Mouse (Mus musculus) limb, embryonic 15.5 days (tissue): ENCODE measurements around the gene Mcrip1. TPM values are rescaled to one million over a fixed set of nuclear protein-coding genes. Genes with fewer than 3 reads are reported as not detected.
A peak's percentile ranks its signal among the peaks of the same experiment; 100 is the strongest.

ENCODE experiments used
- ATAC-seq: fragments of 200-750 bp; cut with Nextera tagmentation; 2 replicates; pipeline ENCODE4 v1.8.0; 2017; ENCODE audit warnings: low read depth, moderate TSS enrichment; ENCODE audit not compliant: insufficient number of reproducible peaks, low FRiP score, low TSS enrichment
- H3K27ac ChIP-seq: fragments of 300-500 bp; sonication (generic); 2 replicates; pipeline ENCODE4 v1.5.1; 2015; ENCODE audit warnings: moderate library complexity, mild to moderate bottlenecking, inconsistent platforms
- H3K27me3 ChIP-seq: fragments of 300-500 bp; sonication (generic); 2 replicates; pipeline ENCODE4 v1.6.1; 2015; ENCODE audit warnings: inconsistent platforms
- H3K36me3 ChIP-seq: fragments of 300-500 bp; sonication (generic); 2 replicates; pipeline ENCODE4 v1.6.1; 2015; ENCODE audit warnings: inconsistent platforms
- H3K4me1 ChIP-seq: fragments of 300-500 bp; sonication (generic); 2 replicates; pipeline ENCODE4 v1.6.1; 2015; ENCODE audit warnings: inconsistent platforms
- H3K4me2 ChIP-seq: fragments of 300-500 bp; sonication (generic); 2 replicates; pipeline ENCODE4 v1.6.1; 2015; ENCODE audit warnings: mild to moderate bottlenecking, inconsistent platforms
- H3K4me3 ChIP-seq: fragments of 300-500 bp; sonication (generic); 2 replicates; pipeline ENCODE4 v1.5.1; 2015; ENCODE audit warnings: mild to moderate bottlenecking, inconsistent platforms
- H3K9ac ChIP-seq: fragments of 300-500 bp; sonication (generic); 2 replicates; pipeline ENCODE4 v1.6.1; 2015; ENCODE audit warnings: inconsistent platforms
- H3K9me3 ChIP-seq: fragments of 300-500 bp; sonication (generic); 2 replicates; pipeline ENCODE4 v1.6.1; 2016; ENCODE audit warnings: inconsistent platforms
- WGBS: fragments of 180-500 bp; shearing (Covaris S2); methylation state at CpG from one replicate; pipeline ENCODE4 v1.1.7; 2015; 5-methylcytosine and 5-hydroxymethylcytosine counted together
- polyA plus RNA-seq: library from polyadenylated mRNA; unstranded; fragments of >200 nt; fragmentation: Nextera tagmentation; extraction: Ambion mirVana; gene quantifications from 2 replicates; pipeline ENCODE4 v1.2.1, GENCODE M21; 2015

Gene Mcrip1
- polyA plus RNA-seq, 1 experiment from 2014 or later, result 239 TPM

DNA sequence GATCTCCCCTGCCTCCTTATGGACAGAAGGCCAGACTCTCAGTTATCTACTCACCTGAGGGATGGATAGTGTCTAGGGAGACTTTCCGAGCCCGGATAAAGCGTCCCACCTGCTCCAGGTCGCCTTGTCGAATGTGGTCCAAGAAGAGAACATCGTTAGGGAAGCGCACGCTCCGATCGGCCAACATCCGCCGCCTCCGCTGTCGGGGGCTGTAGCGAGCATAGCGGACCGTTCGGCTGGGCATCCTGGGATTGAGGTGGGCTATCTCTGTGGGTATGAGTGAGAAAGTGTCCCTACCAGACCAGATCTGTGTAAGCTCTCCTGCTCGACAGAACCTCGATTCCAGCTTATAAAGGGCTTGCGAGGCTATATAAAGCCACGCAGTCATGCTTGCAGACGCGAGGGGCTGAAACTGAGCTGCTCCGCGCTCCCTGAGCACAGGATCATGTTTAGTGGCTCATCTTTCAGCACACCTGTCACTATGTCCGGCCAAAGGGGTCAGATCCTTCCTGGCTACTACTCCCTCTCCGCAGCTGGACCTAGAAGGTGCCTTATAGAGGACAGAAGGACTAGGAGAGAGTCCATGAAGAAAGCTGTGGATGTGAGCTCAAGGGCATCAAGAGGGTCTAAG is 1.4 kb upstream of the Mcrip1 start, which contains the start of gene Ppp1r27:
Gene Ppp1r27, minus strand, starts transcription at position 323 of the 631 bp plus-strand sequence.
- Histone ChIP-seq H3K4me1 (peaks cover 25% of the 10 kb centered on the region), H3K36me3 (0 out of 2 replicates have a peak, but pooled peaks cover 4% of the 10 kb centered on the region), H3K27me3 (no peaks in the 10 kb centered on the region), H3K9ac (peak within 1 kb of the TSS; percentile 92), H3K9me3 (no peaks in the 10 kb centered on the region), H3K4me3 (peak within 1 kb of the TSS; percentile 89), H3K27ac (peak within 1 kb of the TSS; percentile 94), H3K4me2 (peak within 1 kb of the TSS; percentile 81)
- ATAC-seq, result no peak
- WGBS, result 92% methylated on average over 28 of the region's 28 CpGs

GRCm38 (mm10) chr11:120549986-120550809 is 671 bp upstream of the Mcrip1 start:
- Histone ChIP-seq H3K27me3 (no peaks in the 10 kb centered on the region), H3K9ac (peak overlapping the region; percentile 92), H3K4me3 (peak overlapping the region; percentile 89), H3K4me2 (peak overlapping the region; percentile 81), H3K27ac (peak overlapping the region; percentile 94), H3K36me3 (peaks cover 11% of the 10 kb centered on the region), H3K9me3 (no peaks in the 10 kb centered on the region), H3K4me1 (peaks cover 25% of the 10 kb centered on the region)
- no peak for ATAC-seq
- WGBS, result 62% methylated on average over 11 of the region's 11 CpGs

- no peak for ATAC-seq
- Histone ChIP-seq H3K4me1 (peaks cover 25% of the 10 kb centered on the region), H3K36me3 (peaks cover 25% of the 10 kb centered on the region), H3K9ac (peak overlapping the region; percentile 92), H3K9me3 (no peaks in the 10 kb centered on the region), H3K27me3 (no peaks in the 10 kb centered on the region), H3K4me3 (peak overlapping the region; percentile 89), H3K27ac (peak overlapping the region; percentile 94), H3K4me2 (peak overlapping the region; percentile 81)
- WGBS, result 18% methylated on average over 7 of the region's 7 CpGs
Observed at GRCm38 (mm10) chr11:120548786-120549167, 750 bp downstream of the Mcrip1 start.

DNA sequence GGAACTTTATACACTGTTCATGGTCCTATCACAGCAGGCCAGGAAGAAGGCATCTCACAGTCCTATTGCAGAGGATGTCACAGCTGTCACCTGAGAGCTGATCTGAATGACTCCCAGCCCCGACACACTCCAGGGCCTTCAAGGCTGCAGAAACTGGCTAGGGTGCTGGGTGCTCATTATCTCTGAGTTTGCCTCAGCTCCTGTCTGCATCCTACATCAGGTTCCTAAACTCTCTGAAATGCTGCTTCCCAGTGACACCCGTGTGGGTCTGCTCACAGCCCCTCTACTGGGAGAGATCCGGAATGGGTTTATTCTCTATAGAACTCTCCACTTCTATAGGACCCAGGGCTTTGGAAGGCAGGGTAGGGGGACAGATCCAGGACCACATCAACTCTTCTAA is 1.3 kb downstream of the Mcrip1 start:
- Histone ChIP-seq H3K9ac (peak overlapping the region; percentile 92; the same call in 1 of the 2 replicates), H3K9me3 (no peaks in the 10 kb centered on the region), H3K36me3 (peaks cover 31% of the 10 kb centered on the region), H3K27me3 (no peaks in the 10 kb centered on the region), H3K4me2 (peak overlapping the region; percentile 81), H3K27ac (peak overlapping the region; percentile 94), H3K4me3 (peak overlapping the region; percentile 89), H3K4me1 (peaks cover 25% of the 10 kb centered on the region)
- WGBS, result 78% methylated on average over 3 of the region's 3 CpGs
- ATAC-seq, result no peak

DNA sequence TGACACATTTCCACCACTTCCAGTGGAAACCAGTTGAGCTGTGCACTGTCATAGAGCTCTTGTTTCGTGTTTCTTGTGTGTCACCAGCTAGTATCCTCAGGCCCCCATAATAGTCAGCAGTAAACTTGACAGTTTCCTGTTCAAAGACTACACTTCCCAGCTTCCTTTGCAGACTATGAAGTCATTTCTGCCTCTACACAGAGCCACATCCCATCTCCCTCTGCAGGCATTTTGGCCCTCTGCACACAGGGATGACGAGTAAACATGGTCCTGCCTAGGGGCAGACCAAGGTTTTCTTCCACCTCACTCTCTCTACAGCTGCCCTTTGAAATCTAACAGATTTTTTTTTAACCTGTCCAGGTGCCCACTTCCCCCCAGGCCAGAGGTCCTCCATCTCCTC is 2.1 kb downstream of the Mcrip1 start:
- no peak overlapping the region for H3K4me2 ChIP-seq
- WGBS, result 57% methylated on average over 2 of the region's 2 CpGs

GRCm38 (mm10) chr11:120545964-120546363 is 3.6 kb downstream of the Mcrip1 start:
- Histone ChIP-seq H3K4me2 (no peak overlapping the region), H3K27me3 (no peaks in the 10 kb centered on the region), H3K4me1 (peaks cover 25% of the 10 kb centered on the region), H3K9me3 (no peaks in the 10 kb centered on the region), H3K36me3 (peaks cover 45% of the 10 kb centered on the region), H3K9ac (no peak overlapping the region), H3K27ac (no peak overlapping the region), H3K4me3 (no peak overlapping the region)
- ATAC-seq, result no peak
- 90% methylated on average over 3 of the region's 3 CpGs for WGBS

More for the DNA sequence above, 2.1 kb downstream of the Mcrip1 start:
- ATAC-seq, result no peak
- peaks cover 38% of the 10 kb centered on the region for H3K36me3 ChIP-seq
- peak overlapping the region; percentile 94; the same call in 1 of the 2 replicates for H3K27ac ChIP-seq
- no peak overlapping the region for H3K4me3 ChIP-seq
- no peak overlapping the region for H3K9ac ChIP-seq
- no peaks in the 10 kb centered on the region for H3K27me3 ChIP-seq
- H3K9me3 ChIP-seq, result no peaks in the 10 kb centered on the region
- peaks cover 25% of the 10 kb centered on the region for H3K4me1 ChIP-seq

- no peak overlapping the region for H3K27ac ChIP-seq
- ATAC-seq, result no peak
Observed at GRCm38 (mm10) chr11:120542376-120542775, 7.2 kb downstream of the Mcrip1 start.

GRCm38 (mm10) chr11:120541907-120542306 is 7.6 kb downstream of the Mcrip1 start:
- 47% methylated on average over 4 of the region's 4 CpGs for whole genome bisulfite sequencing
- H3K4me1 ChIP-seq, result peaks cover 21% of the 10 kb centered on the region
- ATAC-seq, result no peak
- H3K9ac ChIP-seq, result no peak overlapping the region
- H3K9me3 ChIP-seq, result no peaks in the 10 kb centered on the region
- peaks cover 45% of the 10 kb centered on the region for H3K36me3 ChIP-seq
- H3K27ac ChIP-seq, result no peak overlapping the region
- H3K4me3 ChIP-seq, result no peak overlapping the region
- H3K27me3 ChIP-seq, result no peaks in the 10 kb centered on the region
- no peak overlapping the region for H3K4me2 ChIP-seq

More at GRCm38 (mm10) chr11:120542376-120542775, 7.2 kb downstream of the Mcrip1 start:
- H3K9me3 ChIP-seq, result no peaks in the 10 kb centered on the region
- no peak overlapping the region for H3K9ac ChIP-seq
- H3K36me3 ChIP-seq, result peaks cover 45% of the 10 kb centered on the region
- H3K4me3 ChIP-seq, result no peak overlapping the region
- no peak overlapping the region for H3K4me2 ChIP-seq
- peaks cover 21% of the 10 kb centered on the region for H3K4me1 ChIP-seq
- WGBS, result 79% methylated on average over 6 of the region's 6 CpGs
- no peaks in the 10 kb centered on the region for H3K27me3 ChIP-seq

DNA sequence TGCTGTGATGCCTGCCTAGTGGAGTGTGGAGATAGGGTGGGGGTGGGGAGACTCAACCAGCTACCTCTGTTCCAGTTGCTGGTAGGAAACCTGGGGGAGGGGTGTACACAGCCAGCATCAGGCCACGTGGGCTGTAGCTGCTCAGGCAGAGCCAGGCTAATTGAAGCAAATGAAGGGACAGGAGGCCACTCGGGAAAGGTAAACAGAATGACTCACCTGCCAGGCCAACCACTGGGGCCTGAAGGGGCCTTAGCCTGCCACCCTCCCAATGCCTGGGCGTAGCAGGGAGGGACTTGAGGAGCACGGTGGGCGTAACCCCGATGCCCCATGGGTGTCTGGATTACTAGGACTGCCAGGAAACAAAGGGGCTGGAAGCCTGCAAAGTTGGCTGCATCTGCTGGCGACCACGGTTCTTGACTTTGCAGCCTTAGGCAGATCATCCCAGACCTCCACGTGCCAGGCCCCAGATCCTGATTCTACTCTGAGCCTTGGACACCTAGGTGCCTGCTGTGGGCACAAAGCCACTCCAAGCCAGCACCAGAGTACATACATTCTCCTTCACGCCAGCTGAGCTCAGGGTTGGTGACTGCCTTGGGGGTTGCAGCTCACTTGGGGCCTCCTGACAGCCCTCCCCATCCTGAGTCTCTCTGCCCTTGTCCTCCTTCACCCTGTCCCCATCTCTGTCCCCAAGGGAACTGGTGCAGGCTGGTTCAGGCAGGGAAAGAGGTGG is 10.1 kb downstream of the Mcrip1 start:
- ATAC-seq, result no peak
- Histone ChIP-seq H3K4me2 (no peak overlapping the region), H3K36me3 (peaks cover 27% of the 10 kb centered on the region), H3K4me3 (no peak overlapping the region), H3K4me1 (peaks cover 23% of the 10 kb centered on the region), H3K9me3 (no peaks in the 10 kb centered on the region), H3K9ac (no peak overlapping the region), H3K27ac (peak overlapping the region; percentile 60), H3K27me3 (peaks cover 2% of the 10 kb centered on the region)
- WGBS, result 22% methylated on average over 10 of the region's 10 CpGs

DNA sequence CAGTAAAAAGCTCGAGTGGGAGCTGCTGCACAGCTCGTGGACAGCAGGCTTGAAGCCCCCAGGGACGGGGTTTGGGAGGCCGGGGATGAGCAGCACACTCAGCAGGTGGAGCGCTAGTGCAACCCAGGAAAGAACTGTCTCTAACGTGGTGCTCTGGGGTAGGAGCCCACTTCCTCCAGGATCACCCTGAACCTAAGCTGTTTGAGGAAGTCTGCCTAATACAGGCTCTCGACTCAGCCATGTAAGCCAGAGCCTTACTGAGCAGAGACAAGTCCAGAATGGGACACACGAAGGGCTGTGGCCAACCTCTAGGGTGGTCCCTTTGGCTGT is 10.6 kb downstream of the Mcrip1 start:
- Histone ChIP-seq H3K4me2 (no peak overlapping the region), H3K27me3 (peaks cover 7% of the 10 kb centered on the region), H3K36me3 (peaks cover 21% of the 10 kb centered on the region), H3K4me1 (peaks cover 23% of the 10 kb centered on the region), H3K4me3 (no peak overlapping the region), H3K27ac (peak overlapping the region; percentile 60; the same call in 1 of the 2 replicates), H3K9ac (no peak overlapping the region), H3K9me3 (no peaks in the 10 kb centered on the region)
- 55% methylated on average over 8 of the region's 8 CpGs for WGBS
- no peak for ATAC-seq

GRCm38 (mm10) chr11:120538485-120538884 is 11.0 kb downstream of the Mcrip1 start:
- Histone ChIP-seq H3K4me2 (no peak overlapping the region), H3K4me3 (no peak overlapping the region), H3K9me3 (no peaks in the 10 kb centered on the region), H3K9ac (no peak overlapping the region), H3K4me1 (peaks cover 23% of the 10 kb centered on the region), H3K27me3 (peaks cover 11% of the 10 kb centered on the region), H3K27ac (peak overlapping the region; percentile 60), H3K36me3 (peaks cover 17% of the 10 kb centered on the region)
- WGBS, result 55% methylated on average over 3 of the region's 3 CpGs
- ATAC-seq, result no peak
